Mouse (Mus musculus) hindbrain, embryonic 11.5 days (tissue): ENCODE measurements around the gene Kcne2. TPM values are rescaled to one million over a fixed set of nuclear protein-coding genes. Genes with fewer than 3 reads are reported as not detected.

Experiments used
- ATAC-seq: fragments of 200-750 bp; cut with Nextera tagmentation; 2 replicates; pipeline ENCODE4 v1.8.0; 2017; ENCODE audit warnings: mild to moderate bottlenecking, moderate TSS enrichment, moderate library complexity; ENCODE audit not compliant: low FRiP score
- DNase-seq: peaks from one replicate; pipeline ENCODE4 v3.0.0-alpha.2; 2015; ENCODE audit warnings: low spot score
- H3K27ac ChIP-seq: fragments of 300-500 bp; sonication (generic); 2 replicates; pipeline ENCODE4 v1.5.1; 2014; ENCODE audit warnings: mild to moderate bottlenecking, low read depth, low read length
- H3K27me3 ChIP-seq: fragments of 300-500 bp; sonication (generic); 2 replicates; pipeline ENCODE4 v1.6.1; 2014; ENCODE audit warnings: mild to moderate bottlenecking, low read length, moderate library complexity, mixed read lengths; ENCODE audit not compliant: control insufficient read depth, insufficient read depth
- H3K36me3 ChIP-seq: fragments of 300-500 bp; sonication (generic); 2 replicates; pipeline ENCODE4 v1.6.1; 2014; ENCODE audit warnings: mild to moderate bottlenecking, low read length, moderate library complexity, mixed read lengths; ENCODE audit not compliant: control insufficient read depth, insufficient read depth
- H3K4me1 ChIP-seq: fragments of 300-500 bp; sonication (generic); replicated peaks from 2 replicates; pipeline ENCODE4 v1.6.1; 2014; ENCODE audit warnings: low read length, mixed read lengths; ENCODE audit not compliant: control insufficient read depth, insufficient read depth
- H3K4me2 ChIP-seq: fragments of 300-500 bp; sonication (generic); replicated peaks from 2 replicates; pipeline ENCODE4 v1.6.1; 2014; ENCODE audit warnings: mild to moderate bottlenecking, low read depth, low read length
- H3K4me3 ChIP-seq: fragments of 300-500 bp; sonication (generic); 2 replicates; pipeline ENCODE4 v1.5.1; 2014; ENCODE audit warnings: low read depth, low read length
- H3K9ac ChIP-seq: fragments of 300-500 bp; sonication (generic); 2 replicates; pipeline ENCODE4 v1.6.1; 2014; ENCODE audit warnings: low read depth, low read length
- H3K9me3 ChIP-seq: fragments of 300-500 bp; sonication (generic); 2 replicates; pipeline ENCODE4 v1.6.1; 2016; ENCODE audit warnings: low read length; ENCODE audit not compliant: control insufficient read depth
- WGBS: fragments of 180-500 bp; shearing (Covaris S2); extraction: QIAGEN DNeasy Blood & Tissue Kit; methylation state at CpG from one replicate; pipeline ENCODE4 v1.1.7; 2014; 5-methylcytosine and 5-hydroxymethylcytosine counted together
- polyA plus RNA-seq: library from polyadenylated mRNA; unstranded; fragments of >200 nt; fragmentation: Nextera tagmentation; extraction: Ambion mirVana; gene quantifications from 2 replicates; pipeline ENCODE4 v1.2.1, GENCODE M21; 2014

Gene Kcne2
- polyA plus RNA-seq, 1 experiment from 2014 or later, result 14.7 TPM

DNA sequence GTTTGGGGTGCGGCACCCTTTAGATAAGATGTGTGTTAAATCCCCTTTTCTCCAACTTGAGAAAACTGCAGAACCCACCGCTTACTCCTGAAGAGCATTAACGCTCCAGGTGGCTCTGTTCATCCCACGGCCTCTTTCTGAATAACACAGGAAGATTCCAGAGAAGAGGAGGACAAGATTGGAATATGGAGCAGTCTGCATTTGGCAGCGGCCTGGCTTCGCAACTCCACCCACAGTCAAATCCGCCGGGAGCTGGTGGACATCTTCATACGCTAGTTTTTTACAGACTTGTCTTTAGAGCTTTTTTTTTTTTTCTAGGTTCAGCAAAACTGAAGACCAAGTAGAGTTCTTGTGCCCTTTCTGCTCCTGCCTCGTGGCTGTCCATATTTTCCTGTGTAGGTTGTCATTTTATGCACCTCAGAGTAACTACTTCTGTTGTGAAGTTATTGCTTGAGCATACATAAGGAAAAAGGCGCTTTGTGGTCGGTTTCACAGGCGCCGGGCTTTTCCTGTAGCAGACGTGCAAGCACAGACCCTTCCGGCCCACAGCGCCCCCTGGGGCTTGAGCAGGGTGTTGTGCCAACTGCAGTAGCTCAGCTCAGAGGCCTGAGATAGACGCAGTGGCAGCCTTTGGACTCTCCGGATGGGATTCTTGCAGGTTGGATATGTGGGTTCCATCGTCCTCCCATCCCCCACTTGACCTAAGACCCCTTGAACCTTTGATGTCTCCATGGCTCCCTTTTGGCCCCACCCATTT is 27.3 kb downstream of the Kcne2 start:
- Histone ChIP-seq H3K9me3 (no peaks in the 10 kb centered on the region), H3K4me3 (no peak overlapping the region), H3K36me3 (no peaks in the 10 kb centered on the region), H3K9ac (no peak overlapping the region), H3K4me2 (no peak overlapping the region), H3K27me3 (no peaks in the 10 kb centered on the region), H3K4me1 (peaks cover 2% of the 10 kb centered on the region; the same call in 1 of the 2 replicates), H3K27ac (no peak overlapping the region)
- WGBS, result 64% methylated on average over 20 of the region's 20 CpGs
- ATAC-seq (no peak), DNase-seq (peak; percentile 55)

DNA sequence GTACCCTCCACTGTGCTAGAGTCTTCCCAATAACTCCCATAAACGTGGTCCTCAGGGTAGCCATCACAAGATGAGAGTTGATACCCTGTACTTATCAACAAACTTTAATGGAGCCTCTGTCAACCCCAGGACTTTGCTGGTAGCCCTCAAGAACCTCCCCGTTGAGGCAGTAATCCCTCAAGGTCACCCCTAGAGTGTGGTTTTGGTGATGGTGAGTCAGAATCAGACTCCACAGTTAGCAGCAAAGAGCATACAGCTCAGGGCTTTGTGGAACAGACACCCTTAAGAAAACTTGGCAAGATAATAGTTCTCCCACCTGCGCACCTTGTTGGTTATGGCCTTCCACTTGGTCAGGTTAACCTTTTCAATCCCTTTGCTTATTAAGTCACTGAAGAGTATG is 28.2 kb downstream of the Kcne2 start:
- 80% methylated on average over 3 of the region's 3 CpGs for whole genome bisulfite sequencing
- peaks cover 2% of the 10 kb centered on the region; the same call in 1 of the 2 replicates for H3K4me1 ChIP-seq
- DNase-seq, result no peak

DNA sequence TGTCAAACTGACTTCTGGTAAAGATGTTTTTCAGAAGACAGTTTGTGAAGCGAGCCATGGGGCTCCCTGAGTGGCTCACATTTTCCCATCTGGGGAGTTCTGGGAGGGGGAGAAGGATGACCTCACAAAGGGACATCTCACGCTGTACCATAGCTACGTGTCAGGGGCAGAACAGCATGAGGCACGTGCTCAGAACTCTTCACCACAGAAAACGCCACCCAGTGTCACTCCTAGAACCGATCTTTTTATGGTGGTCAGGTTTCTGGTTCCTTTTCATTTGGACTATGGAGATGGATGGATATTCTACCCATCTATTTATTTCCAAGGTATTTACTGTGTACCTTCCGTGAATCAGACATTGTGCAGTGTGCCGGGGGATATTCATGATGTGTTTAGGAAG is 29.2 kb downstream of the Kcne2 start, which contains the start of gene Fam243:
Gene Fam243, minus strand, starts transcription at position 101 of the 400 bp plus-strand sequence.
- Histone ChIP-seq H3K4me3 (no peak within 1 kb of the TSS), H3K9ac (no peak within 1 kb of the TSS), H3K4me2 (no peak within 1 kb of the TSS), H3K4me1 (peaks cover 4% of the 10 kb centered on the region; the same call in 1 of the 2 replicates), H3K9me3 (no peaks in the 10 kb centered on the region), H3K27me3 (no peaks in the 10 kb centered on the region), H3K27ac (no peak within 1 kb of the TSS), H3K36me3 (no peaks in the 10 kb centered on the region)
- WGBS, result 89% methylated on average over 8 of the region's 8 CpGs
- no peak for DNase-seq
- ATAC-seq, result no peak

More for the DNA sequence above, 28.2 kb downstream of the Kcne2 start:
- H3K27me3 ChIP-seq, result no peaks in the 10 kb centered on the region
- H3K27ac ChIP-seq, result no peak overlapping the region
- H3K4me3 ChIP-seq, result no peak overlapping the region
- no peak overlapping the region for H3K4me2 ChIP-seq
- no peaks in the 10 kb centered on the region for H3K36me3 ChIP-seq
- no peaks in the 10 kb centered on the region for H3K9me3 ChIP-seq
- ATAC-seq, result no peak
- no peak overlapping the region for H3K9ac ChIP-seq

DNA sequence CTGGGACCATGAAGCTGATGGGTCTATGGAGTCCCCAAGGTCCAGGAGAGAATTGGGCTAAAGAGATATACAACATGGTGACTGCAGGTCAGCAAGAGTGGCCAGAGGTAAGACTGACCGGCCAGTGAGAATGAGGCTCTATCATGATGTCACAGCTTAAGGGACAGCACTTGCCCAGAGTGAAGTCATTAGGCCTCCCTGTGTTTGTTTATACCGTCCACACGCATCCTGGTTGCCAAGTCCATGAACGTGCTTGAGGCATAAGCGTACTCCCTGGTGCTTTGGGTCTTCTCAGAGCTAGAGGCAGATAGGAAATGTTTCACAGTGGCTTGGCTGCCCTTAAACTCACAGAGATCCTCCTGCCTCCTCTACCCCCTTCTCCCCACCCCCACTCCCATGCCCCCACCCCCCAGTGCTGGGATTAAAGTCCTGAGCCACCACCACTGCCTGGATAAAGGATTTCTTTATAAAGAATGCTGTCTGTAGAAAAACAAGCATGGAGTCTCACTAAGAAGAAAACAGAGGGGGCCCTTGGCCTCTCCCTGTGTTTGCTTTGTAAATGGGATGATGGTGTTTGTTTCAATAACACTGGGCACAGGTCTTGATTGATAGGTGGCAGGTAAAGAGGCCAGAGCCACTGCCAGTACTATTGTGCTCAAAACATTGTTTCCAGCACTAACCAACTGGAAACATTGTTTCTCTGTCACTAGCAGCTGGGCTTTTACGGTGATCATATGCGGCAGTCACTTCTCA is 32.3 kb downstream of the Kcne2 start:
- Histone ChIP-seq H3K27me3 (no peaks in the 10 kb centered on the region), H3K9ac (no peak overlapping the region), H3K4me1 (peaks cover 4% of the 10 kb centered on the region; the same call in 1 of the 2 replicates), H3K4me2 (no peak overlapping the region), H3K9me3 (no peaks in the 10 kb centered on the region), H3K4me3 (no peak overlapping the region), H3K27ac (0 out of 2 replicates have a peak overlapping the region, but pooled peaks have one; percentile 45), H3K36me3 (no peaks in the 10 kb centered on the region)
- peak; percentile 53 for ATAC-seq
- WGBS, result 38% methylated on average over 7 of the region's 7 CpGs
- no peak for DNase-seq

DNA sequence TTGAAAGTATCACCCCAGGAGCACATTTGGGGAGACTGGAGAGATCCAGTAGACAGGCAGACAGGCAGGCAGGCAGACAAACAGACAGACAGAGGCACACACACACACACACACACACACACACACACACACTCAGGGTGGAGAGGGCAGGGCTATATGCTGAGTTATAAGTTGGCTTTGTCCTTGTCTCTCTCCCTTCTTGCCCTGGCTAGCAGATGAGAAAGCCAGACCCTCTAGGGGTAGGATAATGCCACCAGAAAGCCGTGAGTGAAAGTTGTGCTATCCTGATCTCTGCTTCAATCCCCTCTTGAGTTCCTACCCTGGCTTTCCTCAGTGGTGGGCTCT is 32.8 kb downstream of the Kcne2 start:
- ATAC-seq, result peak; percentile 12; the same call in 1 of the 2 replicates

DNA sequence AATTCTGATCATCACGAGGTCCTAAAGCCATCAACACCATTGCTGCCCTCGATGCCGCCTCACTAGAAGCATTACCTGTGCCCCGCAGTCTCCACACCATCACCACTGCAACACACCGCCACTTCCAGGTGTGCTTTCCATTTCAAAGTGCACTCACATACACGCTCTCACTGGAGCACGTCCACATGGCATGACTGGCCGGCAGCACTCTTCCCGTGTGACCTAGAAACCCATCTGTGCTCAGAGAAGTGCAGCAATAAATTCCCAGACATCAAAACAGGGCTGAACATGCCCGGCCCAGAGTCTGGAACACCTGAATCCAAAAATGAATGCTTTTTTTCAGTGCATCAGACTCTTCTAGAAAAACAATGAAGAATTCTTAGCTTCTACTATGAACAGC is 35.7 kb downstream of the Kcne2 start:
- Histone ChIP-seq H3K27ac (no peak overlapping the region), H3K9ac (no peak overlapping the region), H3K4me3 (no peak overlapping the region), H3K9me3 (no peaks in the 10 kb centered on the region), H3K4me2 (no peak overlapping the region), H3K27me3 (no peaks in the 10 kb centered on the region), H3K4me1 (peaks cover 4% of the 10 kb centered on the region; the same call in 1 of the 2 replicates), H3K36me3 (no peaks in the 10 kb centered on the region)
- DNase-seq (no peak), ATAC-seq (no peak)
- WGBS, result 93% methylated on average over 10 of the region's 10 CpGs

More for the DNA sequence above, 32.8 kb downstream of the Kcne2 start:
- no peaks in the 10 kb centered on the region for H3K36me3 ChIP-seq
- 28% methylated on average over 1 of the region's 1 CpGs for WGBS
- peaks cover 4% of the 10 kb centered on the region; the same call in 1 of the 2 replicates for H3K4me1 ChIP-seq
- DNase-seq, result no peak
- no peak overlapping the region for H3K27ac ChIP-seq
- H3K9ac ChIP-seq, result no peak overlapping the region
- no peaks in the 10 kb centered on the region for H3K27me3 ChIP-seq
- H3K9me3 ChIP-seq, result no peaks in the 10 kb centered on the region
- no peak overlapping the region for H3K4me2 ChIP-seq
- H3K4me3 ChIP-seq, result no peak overlapping the region

DNA sequence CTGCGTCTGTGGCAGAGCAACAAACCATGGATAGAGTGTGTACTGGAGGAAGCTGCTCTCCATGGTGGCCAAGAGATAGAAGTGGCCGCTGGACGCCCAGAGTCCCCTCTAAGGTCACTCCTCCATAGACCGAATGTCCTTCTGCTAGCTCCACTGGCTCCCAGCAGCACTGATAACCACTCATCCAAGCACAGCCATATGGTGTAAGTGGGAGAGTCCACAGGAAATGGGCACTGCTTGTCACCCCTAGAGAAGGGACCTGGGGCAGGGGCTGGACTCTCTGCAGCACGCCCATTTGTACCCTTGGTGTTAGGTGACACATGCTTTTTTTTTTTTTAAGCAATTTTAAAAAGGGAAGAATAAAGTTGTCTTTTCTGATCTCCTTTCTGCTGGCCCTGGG is 38.8 kb downstream of the Kcne2 start:
- Histone ChIP-seq H3K27me3 (no peaks in the 10 kb centered on the region), H3K9ac (no peak overlapping the region), H3K4me2 (no peak overlapping the region), H3K4me1 (no peaks in the 10 kb centered on the region), H3K36me3 (no peaks in the 10 kb centered on the region), H3K9me3 (no peaks in the 10 kb centered on the region), H3K4me3 (no peak overlapping the region), H3K27ac (no peak overlapping the region)
- DNase-seq, result no peak
- WGBS, result 82% methylated on average over 5 of the region's 5 CpGs
- ATAC-seq, result no peak

DNA sequence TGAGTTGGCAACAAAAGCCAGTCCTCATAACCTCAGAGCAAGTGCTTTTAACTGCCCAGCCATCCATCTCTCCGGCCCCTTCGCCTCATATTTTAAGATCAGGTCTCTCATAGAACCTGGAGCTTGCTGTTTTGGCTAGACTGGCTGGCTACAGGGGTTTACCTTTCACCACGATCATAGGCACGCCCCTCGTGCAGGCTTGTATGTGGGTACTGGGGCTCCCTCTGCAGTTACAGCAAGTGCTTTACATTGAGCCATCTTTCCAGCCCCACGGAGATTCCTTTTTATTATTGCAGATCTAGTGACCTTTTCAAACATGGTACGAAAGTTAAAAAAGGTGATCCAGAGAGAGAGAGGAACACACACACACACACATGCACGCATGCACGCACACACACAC is 42.4 kb downstream of the Kcne2 start:
- DNase-seq (no peak), ATAC-seq (no peak)
- Histone ChIP-seq H3K27ac (no peak overlapping the region), H3K4me1 (no peaks in the 10 kb centered on the region), H3K27me3 (no peaks in the 10 kb centered on the region), H3K9ac (no peak overlapping the region), H3K4me3 (no peak overlapping the region), H3K36me3 (no peaks in the 10 kb centered on the region), H3K4me2 (no peak overlapping the region), H3K9me3 (no peaks in the 10 kb centered on the region)
- WGBS, result 62% methylated on average over 9 of the region's 9 CpGs
